ENCODE assay signal across 33 mouse cellular contexts in genomic region chr7:5058631-5059030, GRCm38 (mm10). TPM values are rescaled to one million over a fixed set of nuclear protein-coding genes. Genes with fewer than 3 reads are reported as not detected.
DNase-seq lines count a peak whose midpoint lies in the region; ATAC-seq lines count a peak whose summit lies in the region.
"Had no signal": no experiment of that assay in that cellular context is flagged by ENCODE, and none has a peak within 500 bp of the region (broad histone marks: within the 10 kb centered on the region; RNA-seq: fewer than 3 reads in every experiment).

No protein-coding gene starts in this region.

- H3K4me3 ChIP-seq in hindbrain, embryonic 13.5 days = no peak overlapping the region
- H3K4me3 ChIP-seq in hindbrain, embryonic 12.5 days = no peak overlapping the region
- H3K4me3 ChIP-seq in neural tube, embryonic 13.5 days = no peak overlapping the region
- H3K4me3 ChIP-seq: forebrain, embryonic 12.5 days; heart, adult 2 months; heart, embryonic 12.5 days; limb, embryonic 15.5 days; liver, embryonic 13.5 days had no signal

- ATAC-seq in hindbrain, embryonic 13.5 days (ENCODE audit: low FRiP score) = no peak
- no peak for ATAC-seq in hindbrain, embryonic 12.5 days (ENCODE audit: low FRiP score)
- no peak for ATAC-seq in neural tube, embryonic 13.5 days (ENCODE audit: low read depth)
- no peak for ATAC-seq in megakaryocyte-erythroid progenitor cell, adult 5-6 weeks (replicated peaks; ENCODE audit: low FRiP score, low TSS enrichment, poor library complexity, severe bottlenecking)
- ATAC-seq: intestine, embryonic 16.5 days; lung, postnatal 0 days had no signal

- peak overlapping the region; percentile 70; the same call in 1 of the 2 replicates for H3K4me2 ChIP-seq in hindbrain, embryonic 13.5 days
- H3K4me2 ChIP-seq in hindbrain, embryonic 12.5 days (replicated peaks) = no peak overlapping the region
- H3K4me2 ChIP-seq in neural tube, embryonic 13.5 days = no peak overlapping the region
- H3K4me2 ChIP-seq: heart, embryonic 12.5 days; liver, embryonic 13.5 days had no signal

- no peaks in the 10 kb centered on the region for H3K36me3 ChIP-seq in hindbrain, embryonic 13.5 days
- H3K36me3 ChIP-seq in hindbrain, embryonic 12.5 days = no peaks in the 10 kb centered on the region
- H3K36me3 ChIP-seq in neural tube, embryonic 13.5 days = no peaks in the 10 kb centered on the region
- H3K36me3 ChIP-seq: embryonic facial prominence, embryonic 15.5 days; forebrain, embryonic 12.5 days; heart, embryonic 12.5 days; limb, embryonic 15.5 days; liver, embryonic 13.5 days had no signal

- 0 out of 2 replicates have a peak overlapping the region, but pooled peaks have one; percentile 20 for H3K9ac ChIP-seq in hindbrain, embryonic 13.5 days
- no peak overlapping the region for H3K9ac ChIP-seq in hindbrain, embryonic 12.5 days
- H3K9ac ChIP-seq in neural tube, embryonic 13.5 days = 0 out of 2 replicates have a peak overlapping the region, but pooled peaks have one; percentile 26
- H3K9ac ChIP-seq: embryonic facial prominence, embryonic 15.5 days; forebrain, embryonic 12.5 days; heart, embryonic 12.5 days; limb, embryonic 15.5 days; liver, embryonic 13.5 days had no signal

- WGBS in hindbrain, embryonic 13.5 days = 85% methylated on average over 1 of the region's 1 CpGs
- WGBS in hindbrain, embryonic 12.5 days = 100% methylated on average over 1 of the region's 1 CpGs
- 100% methylated on average over 1 of the region's 1 CpGs for WGBS in neural tube, embryonic 13.5 days

- 0 out of 2 replicates have a peak overlapping the region, but pooled peaks have one; percentile 99 for H3K27ac ChIP-seq in hindbrain, embryonic 13.5 days
- no peak overlapping the region for H3K27ac ChIP-seq in hindbrain, embryonic 12.5 days
- H3K27ac ChIP-seq in neural tube, embryonic 13.5 days (replicated peaks) = no peak overlapping the region
- H3K27ac ChIP-seq: embryonic facial prominence, embryonic 15.5 days; forebrain, embryonic 12.5 days; heart, adult 2 months; limb, embryonic 15.5 days; liver, embryonic 13.5 days had no signal

- DNase-seq in cerebellum, adult 8-10 months = peak; percentile 39
- no peak for DNase-seq in cerebellum, postnatal 14 days
- DNase-seq in neural tube, embryonic 10.5 days (ENCODE audit: extremely low spot score, low spot score) = no peak
- DNase-seq: adrenal gland, adult 8-10 months; cerebellum, postnatal 25 days; gastrocnemius, postnatal 25 days; kidney, adult 9 months; kidney, postnatal 14 days; liver, embryonic 13.5 days; lung, adult 18-20 months; lung, postnatal 4 days; midbrain, embryonic 14.5 days; right cerebral cortex, adult 18-20 months; spleen, adult 18-20 months; thymus, postnatal 36 days had no signal

- peaks cover 61% of the 10 kb centered on the region for H3K4me1 ChIP-seq in hindbrain, embryonic 13.5 days (replicated peaks)
- peaks cover 36% of the 10 kb centered on the region for H3K4me1 ChIP-seq in hindbrain, embryonic 12.5 days
- H3K4me1 ChIP-seq in neural tube, embryonic 13.5 days (replicated peaks) = peaks cover 72% of the 10 kb centered on the region

- peaks cover 54% of the 10 kb centered on the region for H3K27me3 ChIP-seq in hindbrain, embryonic 13.5 days
- H3K27me3 ChIP-seq in hindbrain, embryonic 12.5 days = peaks cover 55% of the 10 kb centered on the region
- peaks cover 50% of the 10 kb centered on the region for H3K27me3 ChIP-seq in neural tube, embryonic 13.5 days

- H3K9me3 ChIP-seq in hindbrain, embryonic 13.5 days = no peaks in the 10 kb centered on the region
- no peaks in the 10 kb centered on the region for H3K9me3 ChIP-seq in hindbrain, embryonic 12.5 days (replicated peaks)
- no peaks in the 10 kb centered on the region for H3K9me3 ChIP-seq in neural tube, embryonic 13.5 days
- H3K9me3 ChIP-seq: embryonic facial prominence, embryonic 15.5 days; forebrain, embryonic 12.5 days; G1E; heart, embryonic 12.5 days; limb, embryonic 15.5 days; liver, embryonic 13.5 days had no signal

RNA-seq across cellular contexts. Expression of gene U2af2, which starts 3.3 kb away (rescaled TPM):
- 112 and 114 TPM in 2 replicates for polyA plus RNA-seq in hindbrain, embryonic 13.5 days (2015; fragmentation: Nextera tagmentation; extraction: Ambion mirVana)
- polyA plus RNA-seq in hindbrain, embryonic 12.5 days (2016; fragmentation: Nextera tagmentation; extraction: Ambion mirVana) = 136 and 138 TPM in 2 replicates
- polyA plus RNA-seq in neural tube, embryonic 13.5 days (2015; fragmentation: Nextera tagmentation; extraction: Ambion mirVana) = 105 and 112 TPM in 2 replicates
- 259 and 276 TPM in 2 replicates for total RNA-seq in megakaryocyte-erythroid progenitor cell, adult 5-6 weeks (2014; fragmentation: Nextera tagmentation)
- total RNA-seq in megakaryocyte-erythroid progenitor cell, adult 5-6 weeks (2017) = 284 and 302 TPM in 2 replicates

RNA-seq across cellular contexts. Expression of gene Zfp580, which starts 7.3 kb away (rescaled TPM):
- polyA plus RNA-seq in hindbrain, embryonic 13.5 days (2015; fragmentation: Nextera tagmentation; extraction: Ambion mirVana) = 67.2 and 69.7 TPM in 2 replicates
- 45.4 and 51.8 TPM in 2 replicates for polyA plus RNA-seq in hindbrain, embryonic 12.5 days (2016; fragmentation: Nextera tagmentation; extraction: Ambion mirVana)
- 69.9 and 81.4 TPM in 2 replicates for polyA plus RNA-seq in neural tube, embryonic 13.5 days (2015; fragmentation: Nextera tagmentation; extraction: Ambion mirVana)
- 1.3 and 2.1 TPM in 2 replicates for total RNA-seq in megakaryocyte-erythroid progenitor cell, adult 5-6 weeks (2014; fragmentation: Nextera tagmentation)
- total RNA-seq in megakaryocyte-erythroid progenitor cell, adult 5-6 weeks (2017) = not detected in 2 replicates
- total RNA-seq: monocyte, adult 5-6 weeks had no signal

RNA-seq across cellular contexts. Expression of gene Zfp784, which starts 20.4 kb away (rescaled TPM):
- 7.8 and 9.8 TPM in 2 replicates for polyA plus RNA-seq in hindbrain, embryonic 13.5 days (2015; fragmentation: Nextera tagmentation; extraction: Ambion mirVana)
- polyA plus RNA-seq in hindbrain, embryonic 12.5 days (2016; fragmentation: Nextera tagmentation; extraction: Ambion mirVana) = 6.1 and 6.9 TPM in 2 replicates
- polyA plus RNA-seq in neural tube, embryonic 13.5 days (2015; fragmentation: Nextera tagmentation; extraction: Ambion mirVana) = 8.3 and 9.1 TPM in 2 replicates
- 1.0 and 1.9 TPM in 2 replicates for total RNA-seq in megakaryocyte-erythroid progenitor cell, adult 5-6 weeks (2014; fragmentation: Nextera tagmentation)
- 0.09 and 2.9 TPM in 2 replicates for total RNA-seq in megakaryocyte-erythroid progenitor cell, adult 5-6 weeks (2017)

RNA-seq across cellular contexts. Expression of gene Epn1, which starts 21.4 kb away (rescaled TPM):
- 83.8 and 85.6 TPM in 2 replicates for polyA plus RNA-seq in hindbrain, embryonic 13.5 days (2015; fragmentation: Nextera tagmentation; extraction: Ambion mirVana)
- 74.5 and 79.6 TPM in 2 replicates for polyA plus RNA-seq in hindbrain, embryonic 12.5 days (2016; fragmentation: Nextera tagmentation; extraction: Ambion mirVana)
- polyA plus RNA-seq in neural tube, embryonic 13.5 days (2015; fragmentation: Nextera tagmentation; extraction: Ambion mirVana) = 76.4 and 89.3 TPM in 2 replicates
- 134 and 193 TPM in 2 replicates for total RNA-seq in megakaryocyte-erythroid progenitor cell, adult 5-6 weeks (2014; fragmentation: Nextera tagmentation)
- 51.1 and 62.6 TPM in 2 replicates for total RNA-seq in megakaryocyte-erythroid progenitor cell, adult 5-6 weeks (2017)

RNA-seq across cellular contexts. Expression of gene 4632433K11Rik, which starts 24.7 kb away (rescaled TPM):
- not detected in 2 replicates for polyA plus RNA-seq in hindbrain, embryonic 13.5 days (2015; fragmentation: Nextera tagmentation; extraction: Ambion mirVana)
- 0.44 TPM in 1 of 2 replicates, not detected in the other for polyA plus RNA-seq in hindbrain, embryonic 12.5 days (2016; fragmentation: Nextera tagmentation; extraction: Ambion mirVana)
- polyA plus RNA-seq in neural tube, embryonic 13.5 days (2015; fragmentation: Nextera tagmentation; extraction: Ambion mirVana) = not detected in 2 replicates
- total RNA-seq in megakaryocyte-erythroid progenitor cell, adult 5-6 weeks (2014; fragmentation: Nextera tagmentation) = 1.3 and 2.0 TPM in 2 replicates
- total RNA-seq in megakaryocyte-erythroid progenitor cell, adult 5-6 weeks (2017) = 0.23 TPM in 1 of 2 replicates, not detected in the other
- total RNA-seq: adrenal gland, postnatal 4 days; gastrocnemius, postnatal 25 days; heart, adult 2 months; hematopoietic stem cell, adult 5-6 weeks; layer of hippocampus, postnatal 14 days; monocyte, adult 5-6 weeks had no signal
- polyA plus RNA-seq: embryonic facial prominence, embryonic 15.5 days; forebrain, embryonic 12.5 days; G1E; heart, adult 2 months; heart, embryonic 12.5 days; heart, postnatal 0 days; intestine, embryonic 16.5 days; limb, embryonic 15.5 days; lung, postnatal 0 days; midbrain, embryonic 14.5 days; stomach, embryonic 16.5 days had no signal
